Mouse (Mus musculus): ENCODE data around the gene Herc4.

DNA sequence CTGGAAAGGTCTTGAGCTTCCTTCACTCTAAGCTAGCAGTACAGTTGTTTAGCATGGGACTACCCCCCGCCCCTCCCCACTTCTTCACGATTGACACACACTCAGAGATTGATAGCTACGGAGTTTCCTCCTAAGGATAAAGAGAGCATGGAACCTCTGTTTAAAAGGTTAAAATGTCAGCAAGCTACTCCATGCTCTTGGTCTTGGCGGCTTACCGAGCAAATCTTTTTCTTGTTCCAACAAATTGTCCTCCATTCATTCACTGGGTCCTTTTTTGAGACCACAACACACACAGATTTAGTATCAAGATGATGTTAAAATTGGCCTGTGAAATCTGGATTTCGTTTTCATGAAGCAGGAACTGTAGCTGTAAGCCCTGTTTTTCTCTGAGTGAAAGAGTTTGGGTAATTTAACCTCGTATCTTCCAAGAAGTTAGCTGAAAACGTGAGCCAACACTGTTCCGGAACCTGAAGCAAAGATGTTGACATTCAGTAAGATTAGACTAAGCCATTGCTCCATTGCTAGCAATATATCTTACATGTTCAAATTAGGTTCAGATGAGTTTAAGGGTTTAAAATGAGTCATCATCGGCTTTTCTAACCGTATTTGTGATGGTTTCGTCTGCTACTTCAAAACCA lies 693 bp upstream of the Herc4 start:
- TF ChIP-seq CTCF (IDR thresholded peaks at IDR 0.05; ENCODE audit: borderline replicate concordance, control insufficient read depth, extremely low read depth, insufficient read depth, low read length, poor library complexity) (no peak), POLR2A (IDR thresholded peaks at IDR 0.05; ENCODE audit: control insufficient read depth, extremely low read depth, insufficient read depth, low read length, poor library complexity) (no peak)

Measured in thymus, adult 2 months (tissue).